Mouse (Mus musculus): ENCODE measurements at regions not wholly inside any gene's neighbourhood (a gene's known extent, or its start where the extent isn't known, plus 50 kb on each side); places are given as distances from the start of the nearest gene placed in this dataset.

GRCm38 (mm10) chr10:12174200-12174818 lies 694.9 kb downstream of the Utrn start:
- TF ChIP-seq CTCF (IDR thresholded peaks at IDR 0.05; ENCODE audit: low read depth) = no peak
- no peak for TF ChIP-seq EP300 (IDR thresholded peaks at IDR 0.05; ENCODE audit: low read depth)
